In genomic region chr2:102453447-102453846, GRCm38 (mm10) we compare ENCODE assay signal across 9 mouse cellular contexts. TPM values are rescaled to one million over a fixed set of nuclear protein-coding genes. Genes with fewer than 3 reads are reported as not detected.
A peak's percentile ranks its signal among the peaks of the same experiment; 100 is the strongest.
DNase-seq lines count a peak whose midpoint lies in the region; ATAC-seq lines count a peak whose summit lies in the region.
"Had no signal": no experiment of that assay in that cellular context is flagged by ENCODE, and none has a peak within 500 bp of the region (broad histone marks: within the 10 kb centered on the region; RNA-seq: fewer than 3 reads in every experiment).

No protein-coding gene starts in this region.

- H3K27me3 ChIP-seq in kidney, embryonic 14.5 days (ENCODE audit: control insufficient read depth, insufficient read depth, low read length), result no peaks in the 10 kb centered on the region
- H3K27me3 ChIP-seq: embryonic facial prominence, embryonic 12.5 days had no signal

- no peaks in the 10 kb centered on the region for H3K36me3 ChIP-seq in kidney, embryonic 14.5 days (ENCODE audit: control insufficient read depth, insufficient read depth, low read length)
- H3K36me3 ChIP-seq: embryonic facial prominence, embryonic 12.5 days had no signal

- H3K4me2 ChIP-seq in kidney, embryonic 14.5 days (replicated peaks; ENCODE audit: low read depth, low read length), result no peak overlapping the region
- H3K4me2 ChIP-seq: embryonic facial prominence, embryonic 12.5 days had no signal

- H3K9ac ChIP-seq in kidney, embryonic 14.5 days (ENCODE audit: low read depth, low read length), result no peak overlapping the region
- H3K9ac ChIP-seq: embryonic facial prominence, embryonic 12.5 days had no signal

- H3K9me3 ChIP-seq in kidney, embryonic 14.5 days (ENCODE audit: control insufficient read depth, low read length), result no peaks in the 10 kb centered on the region
- H3K9me3 ChIP-seq: embryonic facial prominence, embryonic 12.5 days had no signal

- WGBS in kidney, embryonic 14.5 days, result 19% methylated on average over 3 of the region's 3 CpGs

- peak; percentile 12 for DNase-seq in kidney, adult 18-20 months
- peak; percentile 35 for DNase-seq in CD4-positive helper T cell, adult 2 months (ENCODE audit: low read depth, low spot score)
- DNase-seq in Muller cell, postnatal 12 days (ENCODE audit: inconsistent ontology term), result peak; percentile 83
- peak; percentile 52 for DNase-seq in induced T-regulatory cell, adult 2 months (ENCODE audit: low read depth)
- no peak for DNase-seq in ovary, postnatal 10 days (ENCODE audit: low spot score)
- no peak for DNase-seq in right cerebral cortex, adult 18-20 months
- no peak for DNase-seq in layer of hippocampus, adult 9-11 months

- H3K4me3 ChIP-seq in kidney, embryonic 14.5 days (ENCODE audit: low read length), result no peak overlapping the region
- H3K4me3 ChIP-seq: embryonic facial prominence, embryonic 12.5 days had no signal

- no peak overlapping the region for H3K27ac ChIP-seq in kidney, embryonic 14.5 days (ENCODE audit: low read depth, low read length)
- H3K27ac ChIP-seq: embryonic facial prominence, embryonic 12.5 days had no signal

- peaks cover 17% of the 10 kb centered on the region; the same call in 1 of the 2 replicates for H3K4me1 ChIP-seq in kidney, embryonic 14.5 days (ENCODE audit: control insufficient read depth, insufficient read depth, low read length)

- no peak for ATAC-seq in kidney, embryonic 14.5 days (ENCODE audit: low FRiP score, low TSS enrichment)

RNA-seq across cellular contexts. Expression of gene Fjx1, which starts 1.1 kb away (rescaled TPM):
- 7.8 and 9.9 TPM in 2 replicates for polyA plus RNA-seq in kidney, embryonic 14.5 days (2014; fragmentation: Nextera tagmentation; extraction: Ambion mirVana)

RNA-seq across cellular contexts. Expression of gene Trim44, which starts 45.8 kb away (rescaled TPM):
- 24.4 and 42.5 TPM in 2 replicates for polyA plus RNA-seq in kidney, embryonic 14.5 days (2014; fragmentation: Nextera tagmentation; extraction: Ambion mirVana)

Comparison
In these comparisons a context has a peak if more than half of its experiments do, and no peak if none do; other contexts are left out.
1. DNase-seq: peak in kidney, adult 18-20 months (single experiment), CD4-positive helper T cell, adult 2 months (single experiment), Muller cell, postnatal 12 days (single experiment) and induced T-regulatory cell, adult 2 months (single experiment); none in ovary, postnatal 10 days (single experiment), right cerebral cortex, adult 18-20 months (single experiment) and layer of hippocampus, adult 9-11 months (single experiment).